Mouse (Mus musculus): Measurements from ENCODE around the gene Slxl1.
"Not testable (repeated sequence)": the region's sequence is repeated elsewhere in the genome, so short reads cannot be mapped to it uniquely, and the experiment has no call there.

Gene Slxl1

DNA sequence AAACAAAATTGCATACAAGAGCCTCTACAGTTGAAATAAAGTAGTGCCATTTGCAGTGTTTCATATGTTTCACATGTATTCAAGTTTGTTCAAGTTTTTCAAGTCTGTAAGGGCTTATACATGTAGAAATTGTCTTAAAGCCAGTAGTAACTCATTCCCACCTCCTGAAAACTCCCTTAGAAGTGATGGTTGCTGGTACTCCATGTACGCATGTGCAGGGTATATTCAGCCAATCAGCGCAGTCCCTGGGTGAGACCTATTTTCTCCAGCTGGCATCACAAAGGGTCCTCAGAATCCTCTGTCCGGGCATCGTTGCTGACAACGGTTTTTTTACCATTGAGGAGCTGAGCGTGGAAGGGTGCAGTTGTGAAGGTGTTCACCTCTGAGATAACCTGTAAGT lies at the start of gene Slxl1:
Gene Slxl1, plus strand, starts transcription at position 301 of the 400 bp plus-strand sequence.
- DNase-seq (ENCODE audit: extremely low read depth, low read depth, low spot score): not testable (repeated sequence)
